Mouse (Mus musculus) neural tube, embryonic 13.5 days (tissue): Measurements from ENCODE around the gene Syndig1. TPM values are rescaled to one million over a fixed set of nuclear protein-coding genes. Genes with fewer than 3 reads are reported as not detected.

Source experiments
- ATAC-seq: fragments of 200-750 bp; cut with Nextera tagmentation; 2 replicates; pipeline ENCODE4 v1.8.0; 2017; ENCODE audit warnings: low read depth, mild to moderate bottlenecking, moderate TSS enrichment, moderate library complexity
- H3K27ac ChIP-seq: fragments of 300-500 bp; sonication (generic); replicated peaks from 2 replicates; pipeline ENCODE4 v1.5.1; 2015; ENCODE audit warnings: moderate library complexity, mild to moderate bottlenecking, inconsistent platforms
- H3K27me3 ChIP-seq: fragments of 300-500 bp; sonication (generic); 2 replicates; pipeline ENCODE4 v1.6.1; 2015; ENCODE audit warnings: mild to moderate bottlenecking, inconsistent platforms
- H3K36me3 ChIP-seq: fragments of 300-500 bp; sonication (generic); 2 replicates; pipeline ENCODE4 v1.6.1; 2015; ENCODE audit warnings: mild to moderate bottlenecking, inconsistent platforms
- H3K4me1 ChIP-seq: fragments of 300-500 bp; sonication (generic); replicated peaks from 2 replicates; pipeline ENCODE4 v1.6.1; 2015; ENCODE audit warnings: inconsistent platforms
- H3K4me2 ChIP-seq: fragments of 300-500 bp; sonication (generic); 2 replicates; pipeline ENCODE4 v1.6.1; 2015; ENCODE audit warnings: inconsistent platforms, mild to moderate bottlenecking, moderate library complexity
- H3K4me3 ChIP-seq: fragments of 300-500 bp; sonication (generic); 2 replicates; pipeline ENCODE4 v1.5.1; 2015; ENCODE audit warnings: mild to moderate bottlenecking, inconsistent platforms
- H3K9ac ChIP-seq: fragments of 300-500 bp; sonication (generic); 2 replicates; pipeline ENCODE4 v1.6.1; 2015; ENCODE audit warnings: moderate library complexity, mild to moderate bottlenecking, inconsistent platforms
- H3K9me3 ChIP-seq: fragments of 300-500 bp; sonication (generic); 2 replicates; pipeline ENCODE4 v1.6.1; 2016; ENCODE audit warnings: inconsistent platforms
- whole genome bisulfite sequencing: fragments of 180-500 bp; shearing (Covaris S2); methylation state at CpG from one replicate; pipeline ENCODE4 v1.1.7; 2015; 5-methylcytosine and 5-hydroxymethylcytosine counted together
- polyA plus RNA-seq: library from polyadenylated mRNA; unstranded; fragments of >200 nt; fragmentation: Nextera tagmentation; extraction: Ambion mirVana; gene quantifications from 2 replicates; pipeline ENCODE4 v1.2.1, GENCODE M21; 2015

Gene Syndig1
- polyA plus RNA-seq, 1 experiment from 2014 or later: 35.7 TPM

DNA sequence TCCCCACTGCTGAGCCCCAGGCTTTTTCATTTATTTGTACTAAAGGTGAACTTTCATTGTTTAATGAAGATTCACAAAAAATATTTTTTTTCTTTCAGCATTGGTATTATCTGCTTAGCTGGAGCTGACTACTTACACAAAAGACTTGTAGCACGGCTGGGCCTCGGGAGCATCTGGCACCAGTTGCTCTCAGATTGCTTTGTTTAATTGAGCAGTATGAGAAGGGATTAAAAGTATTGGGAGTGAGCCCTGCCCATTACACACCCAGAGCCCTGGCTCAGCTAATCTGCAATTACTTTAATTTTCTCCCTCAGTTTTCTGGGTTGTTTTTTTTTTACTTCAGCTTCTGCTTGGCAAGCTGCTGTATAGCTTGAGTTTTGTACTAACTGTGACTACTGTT is 62.6 kb downstream of the Syndig1 start:
- no peak for ATAC-seq
- H3K4me3 ChIP-seq: no peak overlapping the region
- H3K27me3 ChIP-seq: no peaks in the 10 kb centered on the region
- no peaks in the 10 kb centered on the region for H3K36me3 ChIP-seq
- 0 out of 2 replicates have a peak, but pooled peaks cover 9% of the 10 kb centered on the region for H3K4me1 ChIP-seq
- 61% methylated on average over 2 of the region's 2 CpGs for WGBS
- H3K9ac ChIP-seq: no peak overlapping the region
- H3K4me2 ChIP-seq: no peak overlapping the region
- no peaks in the 10 kb centered on the region for H3K9me3 ChIP-seq
- no peak overlapping the region for H3K27ac ChIP-seq

DNA sequence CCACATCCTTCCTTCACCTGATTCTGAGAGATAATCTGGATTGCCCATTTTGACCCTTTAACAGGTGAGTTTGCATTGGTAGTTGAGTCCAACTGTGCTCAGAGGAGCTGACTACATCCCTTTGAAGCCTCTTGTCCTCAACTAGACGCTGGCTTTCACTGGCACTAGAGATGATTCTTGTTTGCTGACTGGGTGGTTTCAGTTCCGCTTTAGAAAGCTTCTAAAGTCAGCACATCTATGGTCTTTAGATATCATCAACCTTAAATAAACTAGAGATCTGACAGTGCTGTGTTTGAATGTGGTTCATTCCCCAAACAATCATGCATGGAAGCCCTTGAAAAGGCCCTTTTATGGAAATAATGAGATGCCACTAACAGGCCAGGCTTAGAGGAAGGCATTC is 67.3 kb downstream of the Syndig1 start:
- no peaks in the 10 kb centered on the region for H3K27me3 ChIP-seq
- ATAC-seq: no peak

DNA sequence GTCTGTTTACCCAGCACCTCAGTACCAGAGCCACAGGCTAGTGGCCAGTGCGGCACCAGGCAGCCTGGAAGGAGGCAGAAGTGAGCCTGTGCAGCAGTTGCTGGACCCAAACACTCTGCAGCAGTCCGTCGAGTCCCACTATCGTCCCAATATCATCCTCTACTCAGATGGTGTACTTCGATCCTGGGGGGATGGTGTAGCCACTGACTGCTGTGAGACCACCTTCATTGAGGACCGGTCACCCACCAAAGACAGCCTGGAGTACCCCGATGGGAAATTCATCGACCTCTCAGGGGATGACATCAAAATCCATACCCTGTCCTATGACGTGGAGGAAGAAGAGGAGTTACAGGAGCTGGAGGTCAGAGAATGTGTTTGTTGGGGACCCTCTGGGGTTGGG is 70.6 kb downstream of the Syndig1 start:
- Histone ChIP-seq H3K4me1 (no peaks in the 10 kb centered on the region), H3K36me3 (no peaks in the 10 kb centered on the region), H3K27ac (no peak overlapping the region), H3K9ac (no peak overlapping the region), H3K4me2 (no peak overlapping the region), H3K27me3 (no peaks in the 10 kb centered on the region), H3K4me3 (no peak overlapping the region), H3K9me3 (no peaks in the 10 kb centered on the region)
- WGBS: 92% methylated on average over 9 of the region's 9 CpGs
- ATAC-seq: no peak

More for the DNA sequence above, 67.3 kb downstream of the Syndig1 start:
- Histone ChIP-seq H3K4me2 (no peak overlapping the region), H3K4me3 (no peak overlapping the region), H3K4me1 (0 out of 2 replicates have a peak, but pooled peaks cover 9% of the 10 kb centered on the region), H3K9me3 (no peaks in the 10 kb centered on the region), H3K9ac (no peak overlapping the region), H3K36me3 (no peaks in the 10 kb centered on the region), H3K27ac (no peak overlapping the region)
- 86% methylated on average over 2 of the region's 2 CpGs for WGBS

DNA sequence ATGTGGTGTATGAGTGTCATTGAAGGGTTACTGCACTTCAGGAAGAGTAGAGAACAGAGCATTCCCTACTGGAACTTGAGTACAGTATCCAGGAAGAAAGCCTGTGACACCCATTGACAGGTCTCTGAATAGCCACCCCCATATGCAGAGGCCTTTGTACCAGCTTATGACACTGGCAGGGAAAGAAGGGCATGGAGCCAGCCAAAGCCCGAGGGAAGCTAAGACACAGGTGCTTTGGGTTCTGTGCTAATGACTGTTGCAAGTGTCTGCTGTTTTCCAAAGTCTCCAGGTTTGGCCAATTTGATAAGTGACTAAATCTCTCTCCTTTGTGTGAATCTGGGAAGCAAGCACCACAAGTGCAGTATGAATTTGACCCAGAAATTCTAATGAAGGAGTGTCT is 71.6 kb downstream of the Syndig1 start:
- 84% methylated on average over 1 of the region's 1 CpGs for WGBS

DNA sequence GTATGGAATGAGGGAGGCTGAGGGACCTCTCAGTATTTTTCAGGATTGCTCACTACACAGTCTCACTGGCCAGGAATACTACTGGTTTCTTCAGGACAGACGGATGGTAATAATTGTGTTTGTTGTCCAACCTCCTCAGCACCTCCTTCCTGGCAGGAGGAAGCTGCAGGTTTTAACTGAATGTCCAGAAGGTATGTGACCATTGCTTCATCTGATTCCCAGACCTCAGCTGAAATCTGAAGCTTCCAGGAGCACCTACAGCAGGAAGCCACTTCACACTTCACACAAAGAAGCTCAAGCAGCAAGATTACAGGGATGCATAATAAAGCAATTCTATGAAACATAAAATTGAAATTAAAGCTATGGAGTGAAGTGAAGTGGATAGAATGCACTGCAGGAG is 75.4 kb downstream of the Syndig1 start:
- H3K9me3 ChIP-seq: no peaks in the 10 kb centered on the region
- no peaks in the 10 kb centered on the region for H3K36me3 ChIP-seq
- 80% methylated on average over 1 of the region's 1 CpGs for WGBS
- H3K27ac ChIP-seq: no peak overlapping the region
- H3K4me3 ChIP-seq: no peak overlapping the region
- ATAC-seq: no peak
- no peaks in the 10 kb centered on the region for H3K27me3 ChIP-seq
- no peaks in the 10 kb centered on the region for H3K4me1 ChIP-seq
- H3K4me2 ChIP-seq: no peak overlapping the region
- H3K9ac ChIP-seq: no peak overlapping the region

More for the DNA sequence above, 71.6 kb downstream of the Syndig1 start:
- Histone ChIP-seq H3K4me2 (no peak overlapping the region), H3K36me3 (no peaks in the 10 kb centered on the region), H3K4me3 (no peak overlapping the region), H3K4me1 (no peaks in the 10 kb centered on the region), H3K27me3 (no peaks in the 10 kb centered on the region), H3K9me3 (no peaks in the 10 kb centered on the region), H3K27ac (no peak overlapping the region), H3K9ac (no peak overlapping the region)
- ATAC-seq: no peak

DNA sequence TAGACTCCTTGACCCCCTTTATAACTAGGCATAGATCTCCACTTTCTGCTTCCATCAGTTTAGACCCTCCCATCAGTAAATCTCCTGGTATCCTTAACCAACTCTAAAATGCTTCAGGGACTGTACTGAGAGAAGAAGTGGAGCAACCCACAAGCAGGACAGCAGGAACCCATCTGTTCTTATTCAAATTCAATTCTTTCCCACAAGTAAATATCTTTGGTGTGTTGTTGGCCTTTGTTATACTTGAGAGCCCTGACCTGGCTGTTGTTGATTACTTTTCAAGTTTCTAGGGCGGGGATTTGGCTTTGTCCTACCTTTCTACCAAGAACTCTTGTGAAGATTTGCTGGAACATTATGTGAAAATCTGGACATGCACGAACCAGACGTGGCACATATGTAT is 77.7 kb downstream of the Syndig1 start:
- no peak overlapping the region for H3K27ac ChIP-seq
- no peak for ATAC-seq
- H3K4me2 ChIP-seq: no peak overlapping the region
- no peaks in the 10 kb centered on the region for H3K27me3 ChIP-seq
- no peaks in the 10 kb centered on the region for H3K9me3 ChIP-seq
- no peak overlapping the region for H3K4me3 ChIP-seq
- H3K36me3 ChIP-seq: no peaks in the 10 kb centered on the region
- 80% methylated on average over 3 of the region's 3 CpGs for WGBS
- H3K4me1 ChIP-seq: no peaks in the 10 kb centered on the region
- H3K9ac ChIP-seq: no peak overlapping the region

DNA sequence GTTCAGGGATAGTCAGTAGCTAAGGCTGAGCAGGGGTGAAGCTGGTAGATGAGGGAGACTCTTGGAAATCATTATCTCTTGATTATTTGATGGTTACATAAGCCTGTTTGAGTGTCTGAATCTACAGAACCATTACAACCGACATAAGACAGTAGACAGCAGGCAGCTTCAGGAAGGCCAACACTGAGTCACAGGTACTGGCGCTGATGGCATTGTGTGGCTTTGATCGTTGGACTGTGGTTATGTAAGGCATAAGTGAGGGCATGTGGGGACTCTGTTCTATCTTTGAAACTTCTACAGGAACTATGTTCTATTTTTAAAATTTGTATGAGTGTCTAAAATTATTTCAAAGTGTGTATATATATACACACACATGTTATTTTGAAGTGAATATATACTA is 88.2 kb downstream of the Syndig1 start:
- no peak overlapping the region for H3K27ac ChIP-seq
- no peaks in the 10 kb centered on the region for H3K36me3 ChIP-seq
- 92% methylated on average over 3 of the region's 3 CpGs for WGBS
- H3K9me3 ChIP-seq: no peaks in the 10 kb centered on the region
- H3K27me3 ChIP-seq: no peaks in the 10 kb centered on the region
- no peak for ATAC-seq
- H3K4me1 ChIP-seq: no peaks in the 10 kb centered on the region
- no peak overlapping the region for H3K9ac ChIP-seq
- no peak overlapping the region for H3K4me2 ChIP-seq
- no peak overlapping the region for H3K4me3 ChIP-seq

DNA sequence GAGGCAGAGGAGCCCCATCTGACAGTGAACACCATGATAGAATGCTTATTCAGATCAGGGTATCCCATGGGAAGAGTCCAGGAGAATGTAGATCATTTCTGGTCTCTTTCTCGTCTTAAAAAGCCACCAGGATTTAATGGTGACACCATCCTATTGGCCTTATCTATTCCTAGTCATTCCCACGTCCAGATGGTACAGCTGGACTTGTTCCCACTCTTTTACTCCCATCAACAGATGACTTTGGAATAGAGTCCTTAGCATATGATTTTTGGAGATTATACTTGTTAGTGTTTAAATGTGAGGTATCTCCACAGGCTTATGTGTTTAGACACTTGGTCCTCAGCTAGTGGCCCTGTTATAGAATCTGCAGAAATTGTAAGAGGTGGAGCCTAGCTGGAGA is 94.5 kb downstream of the Syndig1 start:
- no peaks in the 10 kb centered on the region for H3K27me3 ChIP-seq
- H3K4me3 ChIP-seq: no peak overlapping the region
- H3K9me3 ChIP-seq: no peaks in the 10 kb centered on the region
- H3K9ac ChIP-seq: no peak overlapping the region
- H3K4me2 ChIP-seq: no peak overlapping the region
- ATAC-seq: no peak
- no peak overlapping the region for H3K27ac ChIP-seq
- 63% methylated on average over 2 of the region's 2 CpGs for WGBS
- no peaks in the 10 kb centered on the region for H3K4me1 ChIP-seq
- H3K36me3 ChIP-seq: no peaks in the 10 kb centered on the region

DNA sequence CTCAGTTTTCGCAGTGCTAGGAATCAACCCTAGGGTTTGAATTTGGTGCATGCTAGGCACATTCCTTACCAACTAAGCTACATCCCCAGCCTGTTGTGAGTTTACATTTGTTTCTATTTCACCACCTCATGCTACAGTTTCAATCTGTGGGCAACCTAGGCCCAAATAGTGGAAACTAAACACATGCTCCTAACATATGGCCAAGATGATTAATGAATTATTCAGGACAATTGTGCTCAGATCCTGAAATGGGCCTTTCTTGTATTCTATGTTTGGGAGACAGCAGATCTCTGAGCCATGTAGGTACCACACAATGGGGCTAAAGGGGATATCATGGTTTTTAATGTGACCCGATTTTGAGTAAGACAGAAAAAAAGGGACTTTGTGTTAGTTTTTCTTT is 96.9 kb downstream of the Syndig1 start:
- Histone ChIP-seq H3K9me3 (no peaks in the 10 kb centered on the region), H3K9ac (no peak overlapping the region), H3K27ac (no peak overlapping the region), H3K27me3 (no peaks in the 10 kb centered on the region), H3K4me1 (no peaks in the 10 kb centered on the region), H3K4me3 (no peak overlapping the region), H3K36me3 (no peaks in the 10 kb centered on the region), H3K4me2 (no peak overlapping the region)
- no peak for ATAC-seq
- 92% methylated on average over 2 of the region's 2 CpGs for WGBS

DNA sequence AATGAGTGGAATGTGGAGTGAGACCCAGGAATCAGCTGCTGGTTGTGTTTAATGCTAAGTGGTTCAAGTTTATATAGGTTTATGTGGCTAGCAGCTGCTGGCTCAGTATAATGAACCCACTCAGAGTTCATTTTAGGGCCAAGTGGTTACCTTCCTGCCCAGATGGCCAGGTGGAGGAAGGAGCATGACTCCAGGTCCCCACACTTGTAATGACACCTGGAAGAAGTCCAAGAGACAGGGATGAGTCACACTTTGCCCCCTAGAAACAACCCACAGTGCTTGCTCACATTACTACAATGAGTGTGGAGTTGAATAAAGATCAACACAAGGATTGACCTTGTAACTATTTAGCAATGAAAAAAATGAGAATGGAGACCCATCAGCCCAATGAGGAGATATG is 98.0 kb downstream of the Syndig1 start:
- no peak overlapping the region for H3K4me3 ChIP-seq
- ATAC-seq: no peak
- H3K27ac ChIP-seq: no peak overlapping the region
- H3K36me3 ChIP-seq: no peaks in the 10 kb centered on the region
- H3K4me2 ChIP-seq: no peak overlapping the region
- no peaks in the 10 kb centered on the region for H3K27me3 ChIP-seq
- H3K9me3 ChIP-seq: no peaks in the 10 kb centered on the region
- no peak overlapping the region for H3K9ac ChIP-seq
- no peaks in the 10 kb centered on the region for H3K4me1 ChIP-seq

DNA sequence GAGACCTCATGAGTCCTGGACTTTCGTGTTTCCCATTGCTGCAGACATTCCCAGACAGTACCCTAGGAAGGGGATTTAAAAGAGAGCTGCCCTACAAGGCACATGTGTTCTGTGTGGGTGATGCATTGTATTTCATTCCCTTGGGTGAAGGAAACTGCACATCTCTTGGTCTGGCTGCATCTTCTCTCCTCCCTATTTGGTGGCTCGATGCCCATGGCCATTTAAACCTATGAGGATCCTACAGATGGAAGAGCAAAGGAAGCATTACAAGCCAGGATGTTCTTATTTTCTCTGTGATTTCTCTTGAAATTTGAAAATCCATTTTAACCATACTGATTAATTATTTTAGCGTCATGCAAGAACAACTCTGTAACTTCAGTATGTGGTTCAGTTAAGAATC is 98.5 kb downstream of the Syndig1 start:
- Histone ChIP-seq H3K4me1 (no peaks in the 10 kb centered on the region), H3K4me2 (no peak overlapping the region), H3K9ac (no peak overlapping the region), H3K9me3 (no peaks in the 10 kb centered on the region), H3K27ac (no peak overlapping the region), H3K4me3 (no peak overlapping the region), H3K27me3 (no peaks in the 10 kb centered on the region), H3K36me3 (no peaks in the 10 kb centered on the region)
- 92% methylated on average over 3 of the region's 3 CpGs for WGBS
- no peak for ATAC-seq

DNA sequence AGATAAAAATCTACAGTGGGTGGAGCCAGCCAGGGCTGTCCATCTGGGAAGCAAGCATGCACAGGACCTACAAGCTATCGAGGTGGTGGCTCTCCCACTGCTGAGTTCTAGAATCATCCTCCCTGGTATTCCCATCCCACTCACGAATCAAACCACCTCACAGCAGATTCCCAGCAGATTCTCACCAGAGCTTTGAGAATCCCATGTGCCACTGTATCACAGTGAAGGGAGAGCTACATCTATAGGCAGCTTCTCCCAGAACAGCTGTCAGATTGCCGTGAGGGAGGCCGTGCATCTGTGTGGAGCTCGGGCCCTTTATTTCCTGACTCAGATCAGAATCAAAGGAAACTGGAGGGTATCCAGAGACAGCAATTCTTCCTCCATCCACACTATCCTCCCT is 101.0 kb downstream of the Syndig1 start:
- no peak for ATAC-seq
- H3K9me3 ChIP-seq: no peaks in the 10 kb centered on the region
- no peak overlapping the region for H3K4me2 ChIP-seq
- WGBS: 71% methylated on average over 5 of the region's 5 CpGs
- no peaks in the 10 kb centered on the region for H3K27me3 ChIP-seq
- H3K27ac ChIP-seq: no peak overlapping the region
- no peaks in the 10 kb centered on the region for H3K36me3 ChIP-seq
- H3K4me3 ChIP-seq: no peak overlapping the region
- H3K9ac ChIP-seq: no peak overlapping the region
- H3K4me1 ChIP-seq: 0 out of 2 replicates have a peak, but pooled peaks cover 5% of the 10 kb centered on the region

DNA sequence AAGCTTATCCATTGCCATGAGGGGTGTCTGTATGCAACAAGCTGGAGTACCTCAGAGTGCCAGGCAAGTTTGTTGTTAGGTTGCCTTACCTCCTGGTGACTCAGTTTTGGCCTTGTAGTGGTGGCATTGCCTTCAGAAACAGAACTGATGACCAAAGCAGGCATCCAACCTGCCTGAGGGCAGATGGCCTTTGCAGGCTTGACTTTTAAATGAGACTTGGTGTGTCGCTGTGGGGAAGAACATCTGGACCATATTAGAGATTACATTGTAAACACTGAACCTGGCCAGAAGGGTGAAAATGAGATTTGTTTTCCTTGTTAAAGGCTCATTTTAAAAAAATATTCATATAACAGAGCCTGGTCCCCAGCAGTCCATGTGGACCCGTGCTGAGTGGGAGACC is 102.1 kb downstream of the Syndig1 start:
- Histone ChIP-seq H3K27ac (no peak overlapping the region), H3K4me3 (no peak overlapping the region), H3K9me3 (no peaks in the 10 kb centered on the region), H3K9ac (no peak overlapping the region), H3K4me2 (no peak overlapping the region), H3K27me3 (no peaks in the 10 kb centered on the region), H3K4me1 (0 out of 2 replicates have a peak, but pooled peaks cover 5% of the 10 kb centered on the region), H3K36me3 (no peaks in the 10 kb centered on the region)
- WGBS: 76% methylated on average over 2 of the region's 2 CpGs
- ATAC-seq: no peak
